8 mouse cellular contexts compared by ENCODE assay signal in genomic region chr13:113850431-113851034, GRCm38 (mm10). TPM values are rescaled to one million over a fixed set of nuclear protein-coding genes. Genes with fewer than 3 reads are reported as not detected.
DNase-seq lines count a peak whose midpoint lies in the region; ATAC-seq and TF ChIP-seq lines count a peak whose summit lies in the region.

No protein-coding gene starts in this region.

- no peak for TF ChIP-seq POLR2A in MEL (IDR thresholded peaks at IDR 0.05; ENCODE audit: control insufficient read depth in 1 of 2, insufficient read depth in 1 of 2, low read depth in 1 of 2, low read length in 2 of 2, poor library complexity in 1 of 2)

- H3K79me2 ChIP-seq in MEL (ENCODE audit: control insufficient read depth, insufficient read depth, low read length, poor library complexity) = no peaks in the 10 kb centered on the region; the same call in 1 of the 2 replicates

- DNase-seq in hindbrain, postnatal 0 days (ENCODE audit: low spot score) = peak; percentile 21
- no peak for DNase-seq in hindbrain, embryonic 10.5 days (ENCODE audit: low spot score)
- DNase-seq in MEL (ENCODE audit: low read depth, low spot score) = peak; percentile 76
- DNase-seq in left cerebral cortex, adult 2 months (ENCODE audit: extremely low spot score in 1 of 2, low spot score in 2 of 2) = no peak

- H3K4me1 ChIP-seq in hindbrain, postnatal 0 days (ENCODE audit: insufficient read depth, low read length) = no peaks in the 10 kb centered on the region
- H3K4me1 ChIP-seq in hindbrain, embryonic 10.5 days (replicated peaks) = peaks cover 18% of the 10 kb centered on the region
- H3K4me1 ChIP-seq in MEL (ENCODE audit: control insufficient read depth in 1 of 2, insufficient read depth in 2 of 2, low read length in 2 of 2) = peaks cover 36 to 43% of the 10 kb centered on the region in 2 experiments
- peaks cover 40% of the 10 kb centered on the region for H3K4me1 ChIP-seq in heart, embryonic 12.5 days (replicated peaks)
- peaks cover 87% of the 10 kb centered on the region for H3K4me1 ChIP-seq in liver, embryonic 12.5 days
- peaks cover 8% of the 10 kb centered on the region for H3K4me1 ChIP-seq in hindbrain, embryonic 12.5 days

- H3K4me3 ChIP-seq in hindbrain, postnatal 0 days (ENCODE audit: low read length) = no peak overlapping the region
- no peak overlapping the region for H3K4me3 ChIP-seq in hindbrain, embryonic 10.5 days
- peak overlapping the region; percentile 30 to 44 for H3K4me3 ChIP-seq in MEL (ENCODE audit: control insufficient read depth in 1 of 2, insufficient read depth in 1 of 2, low read depth in 2 of 2, low read length in 2 of 2)
- no peak overlapping the region for H3K4me3 ChIP-seq in heart, embryonic 12.5 days
- no peak overlapping the region for H3K4me3 ChIP-seq in liver, embryonic 12.5 days
- H3K4me3 ChIP-seq in left cerebral cortex, adult 2 months = no peak overlapping the region
- no peak overlapping the region for H3K4me3 ChIP-seq in hindbrain, embryonic 12.5 days

- no peak overlapping the region for H3K4me2 ChIP-seq in hindbrain, postnatal 0 days (ENCODE audit: low read depth, low read length)
- no peak overlapping the region for H3K4me2 ChIP-seq in heart, embryonic 12.5 days
- peak overlapping the region; percentile 22; the same call in 1 of the 2 replicates for H3K4me2 ChIP-seq in liver, embryonic 12.5 days
- H3K4me2 ChIP-seq in hindbrain, embryonic 12.5 days (replicated peaks) = no peak overlapping the region

- H3K9me3 ChIP-seq in hindbrain, postnatal 0 days (ENCODE audit: low read length) = no peaks in the 10 kb centered on the region
- H3K9me3 ChIP-seq in hindbrain, embryonic 10.5 days = no peaks in the 10 kb centered on the region
- no peaks in the 10 kb centered on the region for H3K9me3 ChIP-seq in MEL (replicated peaks; ENCODE audit: insufficient read depth, low read length)
- no peaks in the 10 kb centered on the region for H3K9me3 ChIP-seq in heart, embryonic 12.5 days (replicated peaks)
- H3K9me3 ChIP-seq in liver, embryonic 12.5 days (replicated peaks) = no peaks in the 10 kb centered on the region
- no peaks in the 10 kb centered on the region for H3K9me3 ChIP-seq in hindbrain, embryonic 12.5 days (replicated peaks)

- TF ChIP-seq RAD21 in MEL (IDR thresholded peaks at IDR 0.05; ENCODE audit: low read depth, low read length) = no peak

- TF ChIP-seq EP300 in MEL (IDR thresholded peaks at IDR 0.05; ENCODE audit: low read depth in 1 of 2, low read length in 2 of 2) = peak in 1 of 2 experiments; percentile 48; a peak in 2 of 4 replicates

- intact Hi-C loops in left cerebral cortex, adult 2 months (cut with DNase I) = no loop called here

- no peak for TF ChIP-seq CTCF in hindbrain, postnatal 0 days (IDR thresholded peaks at IDR 0.05; ENCODE audit: low read depth)
- TF ChIP-seq CTCF in MEL (IDR thresholded peaks at IDR 0.05 in 2 of 3, conservative IDR thresholded peaks at IDR 0.05 in 1 of 3; ENCODE audit: control insufficient read depth in 1 of 3, insufficient read depth in 1 of 3, low read depth in 2 of 3, low read length in 3 of 3, poor library complexity in 1 of 3, severe bottlenecking in 1 of 3) = no peak
- TF ChIP-seq CTCF in left cerebral cortex, adult 2 months (IDR thresholded peaks at IDR 0.05) = no peak

- no peak overlapping the region for H3K27ac ChIP-seq in hindbrain, postnatal 0 days
- H3K27ac ChIP-seq in hindbrain, embryonic 10.5 days = no peak overlapping the region
- H3K27ac ChIP-seq in MEL (ENCODE audit: control insufficient read depth, low read depth, low read length) = peak overlapping the region; percentile 42
- H3K27ac ChIP-seq in heart, embryonic 12.5 days (ENCODE audit: poor library complexity, severe bottlenecking) = peak overlapping the region; percentile 30; the same call in 1 of the 2 replicates
- H3K27ac ChIP-seq in liver, embryonic 12.5 days = peak overlapping the region; percentile 79
- no peak overlapping the region for H3K27ac ChIP-seq in left cerebral cortex, adult 2 months
- H3K27ac ChIP-seq in hindbrain, embryonic 12.5 days = no peak overlapping the region

- 74% methylated on average over 8 of the region's 8 CpGs for WGBS in hindbrain, postnatal 0 days
- 91% methylated on average over 8 of the region's 8 CpGs for WGBS in hindbrain, embryonic 10.5 days
- WGBS in heart, embryonic 12.5 days = 40% methylated on average over 8 of the region's 8 CpGs
- WGBS in liver, embryonic 12.5 days (ENCODE audit: insufficient replicate concordance) = 68% methylated on average over 8 of the region's 8 CpGs
- WGBS in hindbrain, embryonic 12.5 days = 76% methylated on average over 8 of the region's 8 CpGs

- no peak overlapping the region for H3K9ac ChIP-seq in hindbrain, postnatal 0 days (replicated peaks; ENCODE audit: low read length)
- H3K9ac ChIP-seq in MEL (ENCODE audit: control insufficient read depth, low read depth, low read length, poor library complexity, severe bottlenecking) = peak overlapping the region; percentile 46
- H3K9ac ChIP-seq in heart, embryonic 12.5 days = no peak overlapping the region
- H3K9ac ChIP-seq in liver, embryonic 12.5 days = peak overlapping the region; percentile 31; the same call in 1 of the 2 replicates
- no peak overlapping the region for H3K9ac ChIP-seq in hindbrain, embryonic 12.5 days

- H3K36me3 ChIP-seq in hindbrain, postnatal 0 days (ENCODE audit: insufficient read depth, low read length) = no peaks in the 10 kb centered on the region
- peaks cover 14% of the 10 kb centered on the region; the same call in 1 of the 2 replicates for H3K36me3 ChIP-seq in hindbrain, embryonic 10.5 days
- H3K36me3 ChIP-seq in MEL (ENCODE audit: control insufficient read depth in 1 of 2, insufficient read depth in 2 of 2, low read length in 2 of 2) = peaks cover 0 to 51% of the 10 kb centered on the region in 2 experiments; a peak in 2 of 4 replicates
- H3K36me3 ChIP-seq in heart, embryonic 12.5 days = peaks cover 5% of the 10 kb centered on the region; the same call in 1 of the 2 replicates
- peaks cover 8% of the 10 kb centered on the region; the same call in 1 of the 2 replicates for H3K36me3 ChIP-seq in liver, embryonic 12.5 days
- peaks cover 5% of the 10 kb centered on the region; the same call in 1 of the 2 replicates for H3K36me3 ChIP-seq in hindbrain, embryonic 12.5 days

- no peak for ATAC-seq in hindbrain, postnatal 0 days
- ATAC-seq in heart, embryonic 12.5 days (ENCODE audit: insufficient number of reproducible peaks, low FRiP score) = peak; percentile 49; the same call in 1 of the 2 replicates
- peak; percentile 69 for ATAC-seq in liver, embryonic 12.5 days
- ATAC-seq in hindbrain, embryonic 12.5 days (ENCODE audit: low FRiP score) = no peak
- ATAC-seq in CD4-positive, CD25-positive, alpha-beta regulatory T cell, adult 4 months = no peak

- H3K27me3 ChIP-seq in hindbrain, postnatal 0 days (ENCODE audit: insufficient read depth, low read length) = no peaks in the 10 kb centered on the region
- no peaks in the 10 kb centered on the region for H3K27me3 ChIP-seq in hindbrain, embryonic 10.5 days (ENCODE audit: insufficient read depth, poor library complexity, severe bottlenecking)
- no peaks in the 10 kb centered on the region for H3K27me3 ChIP-seq in MEL (ENCODE audit: control insufficient read depth in 1 of 2, insufficient read depth in 2 of 2, low read length in 2 of 2)
- H3K27me3 ChIP-seq in heart, embryonic 12.5 days (replicated peaks) = no peaks in the 10 kb centered on the region
- H3K27me3 ChIP-seq in liver, embryonic 12.5 days (replicated peaks) = no peaks in the 10 kb centered on the region
- H3K27me3 ChIP-seq in hindbrain, embryonic 12.5 days = no peaks in the 10 kb centered on the region

TF ChIP-seq in MEL, 35 proteins besides CTCF, POLR2A, EP300 and RAD21:
- no peak for TF ChIP-seq MEF2A (IDR thresholded peaks at IDR 0.05; ENCODE audit: extremely low read depth, insufficient replicate concordance, low read depth, low read length, poor library complexity, severe bottlenecking)
- peak; percentile 85 for TF ChIP-seq GATA1 (IDR thresholded peaks at IDR 0.05; ENCODE audit: low read depth, low read length)
- peak; percentile 45 for TF ChIP-seq ETS1 (IDR thresholded peaks at IDR 0.05; ENCODE audit: low read depth, low read length)
- peak; percentile 47; the same call in 1 of the 2 replicates for TF ChIP-seq SIN3A (IDR thresholded peaks at IDR 0.05; ENCODE audit: low read length)
- TF ChIP-seq ZMIZ1 (IDR thresholded peaks at IDR 0.05; ENCODE audit: low read depth, low read length) = no peak

RNA-seq across cellular contexts. Expression of gene Arl15, which starts 56.2 kb away (rescaled TPM):
- 32.6 and 37.8 TPM in 2 replicates for total RNA-seq in hindbrain, postnatal 0 days (2014; rRNA removed)
- 12.6 and 13.6 TPM in 2 replicates for polyA plus RNA-seq in hindbrain, postnatal 0 days (2015; fragmentation: Nextera tagmentation; extraction: Ambion mirVana)
- 10.3 and 10.8 TPM in 2 replicates for polyA plus RNA-seq in hindbrain, embryonic 10.5 days (2016; fragmentation: Nextera tagmentation; extraction: Ambion mirVana)
- total RNA-seq in MEL (2012; rRNA removed) = 3.6 and 4.2 TPM in 2 replicates
- 1 to 10 TPM in 1 of 2 experiments, not detected in 1; 5.8 TPM for polyA plus RNA-seq in MEL (2012; ENCODE audit: insufficient read depth in 1 of 2, insufficient read length in 2 of 2, low read depth in 1 of 2, low replicate concordance in 2 of 2, missing spikeins in 1 of 2)
- polyA plus RNA-seq in heart, embryonic 12.5 days (2016; fragmentation: Nextera tagmentation; extraction: Ambion mirVana) = 7.7 and 9.1 TPM in 2 replicates
- polyA plus RNA-seq in liver, embryonic 12.5 days (2016; fragmentation: Nextera tagmentation; extraction: Ambion mirVana) = 4.4 and 5.3 TPM in 2 replicates
- 10 to 100 TPM; 34.2 to 35.5 TPM for total RNA-seq in left cerebral cortex, adult 2 months (2021)
- 14.2 and 15.0 TPM in 2 replicates for polyA plus RNA-seq in hindbrain, embryonic 12.5 days (2016; fragmentation: Nextera tagmentation; extraction: Ambion mirVana)
- 10 to 100 TPM; 14.7 to 17.8 TPM for polyA plus RNA-seq in CD4-positive, CD25-positive, alpha-beta regulatory T cell, adult 4 months (2017; shearing (Covaris generic))

Comparison
In these comparisons a context has a peak if more than half of its experiments do, and no peak if none do; other contexts are left out.
1. DNase-seq: peak in hindbrain, postnatal 0 days (single experiment) and MEL (single experiment); none in hindbrain, embryonic 10.5 days (single experiment) and left cerebral cortex, adult 2 months (0 of 2).
2. ATAC-seq: peak in heart, embryonic 12.5 days (single experiment) and liver, embryonic 12.5 days (single experiment); none in hindbrain, postnatal 0 days (single experiment), hindbrain, embryonic 12.5 days (single experiment) and CD4-positive, CD25-positive, alpha-beta regulatory T cell, adult 4 months (single experiment).
3. H3K27ac ChIP-seq: peak in MEL (single experiment), heart, embryonic 12.5 days (single experiment) and liver, embryonic 12.5 days (single experiment); none in hindbrain, postnatal 0 days (single experiment), hindbrain, embryonic 10.5 days (single experiment), left cerebral cortex, adult 2 months (single experiment) and hindbrain, embryonic 12.5 days (single experiment).
4. H3K4me3 ChIP-seq: peak in MEL (2 of 2); none in hindbrain, postnatal 0 days (single experiment), hindbrain, embryonic 10.5 days (single experiment), heart, embryonic 12.5 days (single experiment), liver, embryonic 12.5 days (single experiment), left cerebral cortex, adult 2 months (single experiment) and hindbrain, embryonic 12.5 days (single experiment).
5. H3K9ac ChIP-seq: peak in MEL (single experiment) and liver, embryonic 12.5 days (single experiment); none in hindbrain, postnatal 0 days (single experiment), heart, embryonic 12.5 days (single experiment) and hindbrain, embryonic 12.5 days (single experiment).